9 mouse cellular contexts compared by ENCODE assay signal in the genomic region with DNA sequence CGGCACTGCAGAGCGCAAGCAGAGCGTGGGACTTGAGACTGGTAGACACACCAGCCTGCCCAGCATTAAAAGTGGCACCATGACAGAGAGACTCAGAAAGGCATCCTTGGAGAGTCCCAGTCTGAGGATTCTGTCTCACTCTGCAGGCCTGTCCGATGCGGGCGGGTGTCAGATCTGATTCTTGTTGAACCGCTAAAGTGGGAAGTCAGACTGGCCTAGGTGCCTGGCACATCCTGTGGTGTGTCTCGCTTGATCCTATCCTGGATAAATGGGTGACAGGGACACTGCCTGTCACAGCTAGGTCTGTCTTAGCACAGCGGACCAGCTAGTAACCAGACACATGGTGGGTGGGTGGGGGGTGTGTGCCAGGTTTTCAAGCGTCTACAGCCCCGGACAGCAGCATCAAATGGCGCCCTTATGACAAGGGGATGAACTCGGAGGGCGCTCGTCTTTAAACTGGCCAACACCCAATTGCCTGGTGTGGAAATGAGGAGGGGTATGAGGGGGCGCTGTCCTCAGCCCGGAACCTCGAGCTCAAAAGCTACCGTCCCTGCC. TPM values are rescaled to one million over a fixed set of nuclear protein-coding genes. Genes with fewer than 3 reads are reported as not detected.
A peak's percentile ranks its signal among the peaks of the same experiment; 100 is the strongest.
DNase-seq lines count a peak whose midpoint lies in the region; ATAC-seq and TF ChIP-seq lines count a peak whose summit lies in the region.
"Had no signal": no experiment of that assay in that cellular context is flagged by ENCODE, and none has a peak within 500 bp of the region (broad histone marks: within the 10 kb centered on the region; RNA-seq: fewer than 3 reads in every experiment).

Gene Wnt7b, minus strand, starts transcription at position 118 of the 555 bp plus-strand sequence.

- H3K9ac ChIP-seq in heart, embryonic 11.5 days (ENCODE audit: low read depth, low read length): no peak within 1 kb of the TSS
- H3K9ac ChIP-seq in hindbrain, embryonic 11.5 days (ENCODE audit: low read depth, low read length): peak within 1 kb of the TSS; percentile 86
- H3K9ac ChIP-seq in liver, embryonic 13.5 days: no peak within 1 kb of the TSS

- no peak; the same call in 1 of the 2 replicates for ATAC-seq in heart, embryonic 11.5 days (replicated peaks; ENCODE audit: insufficient number of reproducible peaks, low FRiP score, low TSS enrichment)
- no peak for ATAC-seq in Patski
- ATAC-seq in hindbrain, embryonic 11.5 days (ENCODE audit: low FRiP score): 0 out of 2 replicates have a peak, but pooled peaks have one; percentile 23
- ATAC-seq in liver, embryonic 13.5 days (ENCODE audit: low read depth): no peak

- intact Hi-C loops in heart, postnatal 10 days (cut with DNase I): loop anchor here (5.0 kb wide), 2 partner anchors 195 to 430 kb away; no protein-coding TSS in a partner anchor

- no peak for TF ChIP-seq CTCF in Patski (IDR thresholded peaks at IDR 0.05)

- H3K4me1 ChIP-seq in heart, embryonic 11.5 days (ENCODE audit: control insufficient read depth, insufficient read depth, low read length): peaks cover 16% of the 10 kb centered on the region
- peaks cover 11% of the 10 kb centered on the region for H3K4me1 ChIP-seq in hindbrain, embryonic 11.5 days (replicated peaks; ENCODE audit: control insufficient read depth, insufficient read depth, low read length)
- H3K4me1 ChIP-seq in liver, embryonic 13.5 days (replicated peaks): peaks cover 7% of the 10 kb centered on the region; the same call in 1 of the 2 replicates

- H3K27me3 ChIP-seq in heart, embryonic 11.5 days (ENCODE audit: control insufficient read depth, insufficient read depth, low read length): peaks cover 67% of the 10 kb centered on the region
- no peaks in the 10 kb centered on the region for H3K27me3 ChIP-seq in Patski
- peaks cover 52% of the 10 kb centered on the region for H3K27me3 ChIP-seq in hindbrain, embryonic 11.5 days (ENCODE audit: control insufficient read depth, insufficient read depth, low read length)
- H3K27me3 ChIP-seq in liver, embryonic 13.5 days: peaks cover 90% of the 10 kb centered on the region

- 0 out of 2 replicates have a peak, but pooled peaks cover 3% of the 10 kb centered on the region for H3K9me3 ChIP-seq in heart, embryonic 11.5 days (replicated peaks; ENCODE audit: control insufficient read depth, low read length)
- no peaks in the 10 kb centered on the region for H3K9me3 ChIP-seq in hindbrain, embryonic 11.5 days (ENCODE audit: control insufficient read depth, low read length)
- no peaks in the 10 kb centered on the region for H3K9me3 ChIP-seq in liver, embryonic 13.5 days (replicated peaks)

- POLR2A ChIA-PET in Patski (lab: Charles Lee): interaction anchor here (0.6 to 2.2 kb wide), 5 partner anchors 46 to 305 kb away, joined by 3 to 9 read pairs (median 4); no protein-coding TSS in a partner anchor

- CTCF ChIA-PET in Patski (lab: Charles Lee): interaction anchor here (0.9 to 3.2 kb wide), 14 partner anchors 12 to 324 kb away, joined by 3 to 26 read pairs (median 4); no protein-coding TSS in a partner anchor

- no peak within 1 kb of the TSS for H3K27ac ChIP-seq in heart, embryonic 11.5 days (ENCODE audit: low read depth, low read length)
- H3K27ac ChIP-seq in hindbrain, embryonic 11.5 days (ENCODE audit: low read depth, low read length): peak within 1 kb of the TSS; percentile 82
- H3K27ac ChIP-seq in liver, embryonic 13.5 days: no peak within 1 kb of the TSS

- H3K4me2 ChIP-seq in heart, embryonic 11.5 days: peak within 1 kb of the TSS; percentile 75
- H3K4me2 ChIP-seq in hindbrain, embryonic 11.5 days (replicated peaks; ENCODE audit: low read depth, low read length): peak within 1 kb of the TSS; percentile 95
- peak within 1 kb of the TSS; percentile 60 for H3K4me2 ChIP-seq in liver, embryonic 13.5 days

- peak within 1 kb of the TSS; percentile 51 for H3K4me3 ChIP-seq in heart, embryonic 11.5 days (ENCODE audit: low read depth, low read length)
- peak within 1 kb of the TSS; percentile 75 for H3K4me3 ChIP-seq in hindbrain, embryonic 11.5 days (ENCODE audit: low read depth, low read length)
- H3K4me3 ChIP-seq in liver, embryonic 13.5 days (replicated peaks): peak within 1 kb of the TSS; percentile 46

- in situ Hi-C loops in Patski (cut with MboI; ENCODE audit: low pct_unique_long_range_greater_than_20kb): loop anchor here (5.0 kb wide), 5 partner anchors 105 to 430 kb away; no protein-coding TSS in a partner anchor

- no peaks in the 10 kb centered on the region for H3K36me3 ChIP-seq in heart, embryonic 11.5 days (ENCODE audit: control insufficient read depth, insufficient read depth, low read length)
- H3K36me3 ChIP-seq in hindbrain, embryonic 11.5 days (ENCODE audit: control insufficient read depth, insufficient read depth, low read length): no peaks in the 10 kb centered on the region
- H3K36me3 ChIP-seq in liver, embryonic 13.5 days: no peaks in the 10 kb centered on the region

- 5% methylated on average over 19 of the region's 19 CpGs for WGBS in heart, embryonic 11.5 days (ENCODE audit: insufficient replicate concordance)
- 4% methylated on average over 19 of the region's 19 CpGs for WGBS in hindbrain, embryonic 11.5 days
- WGBS in liver, embryonic 13.5 days (ENCODE audit: insufficient replicate concordance): 7% methylated on average over 19 of the region's 19 CpGs

- DNase-seq in heart, postnatal 10 days: no peak
- no peak for DNase-seq in Patski (ENCODE audit: low read depth, low spot score)
- peak; percentile 55 for DNase-seq in hindbrain, embryonic 11.5 days (ENCODE audit: low spot score)
- no peak for DNase-seq in liver, embryonic 13.5 days
- no peak for DNase-seq in ovary, postnatal 10 days (ENCODE audit: low spot score)
- no peak for DNase-seq in right cerebral cortex, adult 2 months (ENCODE audit: low spot score in 2 of 2)
- no peak for DNase-seq in testis, postnatal 10 days (ENCODE audit: low spot score)

RNA-seq across cellular contexts. Expression of gene Wnt7b, which starts in this region (rescaled TPM):
- polyA plus RNA-seq in heart, embryonic 11.5 days (2014; fragmentation: Nextera tagmentation; extraction: Ambion mirVana): 0.52 and 1.5 TPM in 2 replicates
- under 1 TPM; 0.22 to 0.25 TPM for total RNA-seq in heart, postnatal 10 days (2021)
- polyA plus RNA-seq in Patski (2021): 133 TPM
- 61.6 and 79.7 TPM in 2 replicates for polyA plus RNA-seq in hindbrain, embryonic 11.5 days (2014; fragmentation: Nextera tagmentation; extraction: Ambion mirVana)
- 0.12 and 0.35 TPM in 2 replicates for polyA plus RNA-seq in liver, embryonic 13.5 days (2015; fragmentation: Nextera tagmentation; extraction: Ambion mirVana)
- total RNA-seq: CH12.LX had no signal

Comparison
In these comparisons a context has a peak if more than half of its experiments do, and no peak if none do; other contexts are left out.
1. RNA of gene Wnt7b (polyA plus RNA-seq): 133 TPM in Patski (single experiment) and 61.6 to 79.7 TPM in hindbrain, embryonic 11.5 days; 0.52 to 1.5 TPM in heart, embryonic 11.5 days and 0.12 to 0.35 TPM in liver, embryonic 13.5 days; every median in the first group is over 10 times any median in the second.
2. Peak in every context shown above with its lines, with median percentiles within 50 percentile points of each other: H3K4me2 ChIP-seq and H3K4me3 ChIP-seq.